25 mouse cellular contexts compared by ENCODE assay signal in the genomic region with DNA sequence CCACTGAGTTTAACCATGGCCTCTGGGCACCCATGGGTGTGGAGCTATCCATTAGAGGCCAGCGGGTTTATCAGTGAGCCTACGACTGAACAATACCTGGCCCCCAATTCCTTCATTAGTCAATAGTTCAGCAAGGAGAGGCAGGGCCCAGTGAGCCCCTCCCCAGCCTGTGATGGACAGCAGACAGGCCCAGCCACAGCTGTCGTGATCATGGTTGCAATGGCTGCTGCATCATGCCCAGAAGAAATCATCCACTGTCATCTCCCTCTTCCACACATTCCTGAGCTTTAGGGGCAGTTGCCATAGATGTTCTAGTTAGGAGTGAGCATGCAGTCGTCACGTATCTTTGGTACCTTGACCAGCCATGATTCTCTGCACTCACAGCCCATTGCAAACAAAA. TPM values are rescaled to one million over a fixed set of nuclear protein-coding genes. Genes with fewer than 3 reads are reported as not detected.
"Had no signal": no experiment of that assay in that cellular context is flagged by ENCODE, and none has a peak within 500 bp of the region (broad histone marks: within the 10 kb centered on the region; RNA-seq: fewer than 3 reads in every experiment).

No protein-coding gene starts in this region.

- H3K4me1 ChIP-seq: kidney, embryonic 15.5 days; neural tube, embryonic 12.5 days; neural tube, embryonic 15.5 days; stomach, embryonic 15.5 days had no signal

- H3K9me3 ChIP-seq: kidney, embryonic 15.5 days; liver, embryonic 13.5 days; neural tube, embryonic 12.5 days; neural tube, embryonic 15.5 days; stomach, embryonic 15.5 days had no signal

- H3K27ac ChIP-seq: kidney, embryonic 15.5 days; left cerebral cortex, adult 2 months; liver, embryonic 13.5 days; neural tube, embryonic 12.5 days; neural tube, embryonic 15.5 days; stomach, embryonic 15.5 days had no signal

- H3K4me3 ChIP-seq: kidney, embryonic 15.5 days; left cerebral cortex, adult 2 months; liver, embryonic 13.5 days; neural tube, embryonic 12.5 days; neural tube, embryonic 15.5 days; stomach, embryonic 15.5 days had no signal

- DNase-seq: kidney, postnatal 10 days; kidney, postnatal 36 days; layer of hippocampus, postnatal 36 days; liver, embryonic 13.5 days; lung, adult 2 months; lung, postnatal 14 days; lung, postnatal 4 days; right cerebral cortex, adult 18-20 months; right cerebral cortex, postnatal 14 days; right cerebral cortex, postnatal 4 days; thymus, postnatal 25 days had no signal

- H3K9ac ChIP-seq: kidney, embryonic 15.5 days; liver, embryonic 13.5 days; neural tube, embryonic 12.5 days; neural tube, embryonic 15.5 days; stomach, embryonic 15.5 days had no signal

- H3K27me3 ChIP-seq: kidney, embryonic 15.5 days; liver, embryonic 13.5 days; neural tube, embryonic 12.5 days; neural tube, embryonic 15.5 days; stomach, embryonic 15.5 days had no signal

- H3K4me2 ChIP-seq: kidney, embryonic 15.5 days; liver, embryonic 13.5 days; midbrain, embryonic 11.5 days; neural tube, embryonic 12.5 days; neural tube, embryonic 15.5 days; stomach, embryonic 15.5 days had no signal

RNA-seq across cellular contexts. Expression of gene Kif28, which starts 56.2 kb away (rescaled TPM):
- total RNA-seq: liver, adult 2 months; megakaryocyte progenitor cell, adult 5-6 weeks; megakaryocyte-erythroid progenitor cell, adult 5-6 weeks had no signal
- polyA plus RNA-seq: kidney, embryonic 15.5 days; liver, adult 2 months; liver, embryonic 13.5 days; liver, embryonic 16.5 days; lung, embryonic 16.5 days; midbrain, embryonic 11.5 days; midbrain, embryonic 14.5 days; midbrain, postnatal 0 days; neural tube, embryonic 15.5 days; thymus, postnatal 0 days had no signal
